Mouse (Mus musculus) forebrain, embryonic 16.5 days (tissue): ENCODE measurements around the gene Pnp2. TPM values are rescaled to one million over a fixed set of nuclear protein-coding genes. Genes with fewer than 3 reads are reported as not detected.
"Not testable (repeated sequence)": the region's sequence is repeated elsewhere in the genome, so short reads cannot be mapped to it uniquely, and the experiment has no call there.

Experiments
- ATAC-seq: fragments of 200-750 bp; cut with Nextera tagmentation; 2 replicates; pipeline ENCODE4 v1.8.0; 2017; ENCODE audit warnings: mild to moderate bottlenecking, moderate library complexity
- H3K27ac ChIP-seq: fragments of 300-500 bp; sonication (generic); 2 replicates; pipeline ENCODE4 v1.5.1; 2014; ENCODE audit warnings: low read length, control low read depth
- H3K27me3 ChIP-seq: fragments of 300-500 bp; sonication (generic); replicated peaks from 2 replicates; pipeline ENCODE4 v1.6.1; 2014; ENCODE audit warnings: low read length; ENCODE audit not compliant: control insufficient read depth, insufficient read depth
- H3K36me3 ChIP-seq: fragments of 300-500 bp; sonication (generic); 2 replicates; pipeline ENCODE4 v1.6.1; 2014; ENCODE audit not compliant: control insufficient read depth, insufficient read depth
- H3K4me1 ChIP-seq: fragments of 300-500 bp; sonication (generic); replicated peaks from 2 replicates; pipeline ENCODE4 v1.6.1; 2014; ENCODE audit warnings: low read length; ENCODE audit not compliant: control insufficient read depth, insufficient read depth
- H3K4me2 ChIP-seq: fragments of 300-500 bp; sonication (generic); 2 replicates; pipeline ENCODE4 v1.6.1; 2014; ENCODE audit warnings: mild to moderate bottlenecking, low read length, control low read depth
- H3K4me3 ChIP-seq: fragments of 300-500 bp; sonication (generic); replicated peaks from 2 replicates; pipeline ENCODE4 v1.5.1; 2014; ENCODE audit warnings: mild to moderate bottlenecking, low read length, control low read depth
- H3K9ac ChIP-seq: fragments of 300-500 bp; sonication (generic); replicated peaks from 2 replicates; pipeline ENCODE4 v1.6.1; 2014; ENCODE audit warnings: low read depth, low read length, control low read depth
- H3K9me3 ChIP-seq: fragments of 300-500 bp; sonication (generic); 2 replicates; pipeline ENCODE4 v1.6.1; 2016; ENCODE audit warnings: low read length; ENCODE audit not compliant: control insufficient read depth
- WGBS: fragments of 180-500 bp; shearing (Covaris S2); extraction: QIAGEN DNeasy Blood & Tissue Kit; methylation state at CpG from one replicate; pipeline ENCODE4 v1.1.7; 2014; 5-methylcytosine and 5-hydroxymethylcytosine counted together
- polyA plus RNA-seq: library from polyadenylated mRNA; unstranded; fragments of >200 nt; fragmentation: Nextera tagmentation; extraction: Ambion mirVana; gene quantifications from 2 replicates; pipeline ENCODE4 v1.2.1, GENCODE M21; 2015

The Pnp2 gene
- 0.47 and 0.63 TPM in 2 replicates for polyA plus RNA-seq

DNA sequence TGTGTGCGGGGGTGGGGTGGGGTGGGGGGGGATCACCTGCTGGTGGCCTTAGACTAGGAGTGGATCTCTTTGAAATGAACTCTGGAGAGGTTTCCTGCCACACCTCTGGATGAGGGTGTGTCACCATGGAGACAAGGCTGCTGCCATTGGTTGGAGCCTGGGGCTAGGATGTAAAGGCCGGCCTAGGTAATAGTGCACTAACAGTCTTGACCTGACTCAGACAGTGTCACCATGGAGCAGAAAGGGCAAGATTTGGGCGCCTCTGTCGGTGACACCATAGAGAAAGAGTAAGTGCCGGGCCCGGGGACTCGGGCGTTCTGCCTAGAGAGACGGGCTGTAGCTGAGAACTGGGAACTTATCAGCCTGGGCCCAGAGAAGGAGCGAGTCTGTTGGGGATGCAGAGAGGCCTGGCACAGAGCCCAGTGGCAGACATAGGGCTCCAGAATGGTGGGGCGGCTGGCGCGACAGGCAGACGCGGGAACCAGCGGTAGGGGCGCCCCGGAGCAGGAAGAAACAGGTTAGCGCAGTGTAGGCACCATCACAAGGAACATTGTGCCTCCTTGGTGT, at the start of gene Pnp2:
Pnp2 (plus strand) TSS at position 51 of the 567 bp plus-strand sequence.
- H3K4me1 ChIP-seq, H3K27me3 ChIP-seq, H3K9ac ChIP-seq, H3K27ac ChIP-seq, H3K9me3 ChIP-seq, H3K36me3 ChIP-seq: not testable (repeated sequence)
- 4% methylated on average over 19 of the region's 19 CpGs for WGBS
- ATAC-seq, result peak; percentile 95
- 0 out of 2 replicates have a peak within 1 kb of the TSS, but pooled peaks have one; percentile 3 for H3K4me3 ChIP-seq
- H3K4me2 ChIP-seq, result peak within 1 kb of the TSS; percentile 38

DNA sequence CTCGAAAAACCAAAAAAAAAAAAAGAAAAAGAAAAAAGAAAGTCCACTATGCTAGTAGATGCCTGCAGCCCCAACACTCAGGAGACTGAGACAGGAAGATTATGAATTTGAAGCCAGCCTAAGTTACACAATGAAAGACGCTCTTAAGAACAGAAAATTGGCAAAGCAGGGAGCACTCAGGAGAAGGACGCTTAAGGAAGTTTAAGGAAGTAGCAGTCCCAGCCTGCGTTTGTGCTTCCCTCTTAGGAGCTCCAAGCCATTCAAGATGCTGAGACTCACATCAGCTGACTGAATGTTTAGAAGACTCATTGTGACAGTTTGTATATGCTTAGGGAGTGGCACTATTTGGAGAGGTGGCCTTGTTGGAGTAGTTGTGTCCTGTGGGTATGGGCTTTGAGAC, 47.7 kb upstream of the Pnp2 start:
- H3K27ac ChIP-seq, result no peak overlapping the region
- no peaks in the 10 kb centered on the region for H3K27me3 ChIP-seq
- H3K4me2 ChIP-seq, result no peak overlapping the region
- peaks cover 8% of the 10 kb centered on the region for H3K4me1 ChIP-seq
- WGBS, result 81% methylated on average over 4 of the region's 4 CpGs
- no peak overlapping the region for H3K9ac ChIP-seq
- no peak overlapping the region for H3K4me3 ChIP-seq
- ATAC-seq, result no peak
- H3K9me3 ChIP-seq, result no peaks in the 10 kb centered on the region
- peaks cover 12% of the 10 kb centered on the region for H3K36me3 ChIP-seq

DNA sequence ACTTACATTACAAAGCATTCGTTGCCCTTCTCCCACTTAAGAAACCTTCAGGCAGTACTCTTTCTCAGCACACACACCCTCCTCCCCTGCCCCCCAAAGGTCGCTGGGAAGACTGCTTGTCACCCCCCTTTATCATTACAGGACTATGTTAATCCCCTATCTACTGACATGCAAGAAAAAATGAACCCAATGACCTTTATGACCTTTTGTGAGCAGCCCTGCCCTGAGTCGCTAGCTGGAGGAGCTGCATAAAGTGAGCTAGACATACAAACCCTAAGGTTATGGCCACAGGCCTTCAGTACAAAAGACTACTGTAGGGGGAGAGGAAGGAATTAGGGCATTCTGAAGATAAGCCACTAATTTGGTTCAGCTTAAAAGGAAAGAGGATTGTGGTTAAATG, 44.4 kb upstream of the Pnp2 start:
- 46% methylated on average over 3 of the region's 3 CpGs for WGBS
- H3K36me3 ChIP-seq, result peaks cover 31% of the 10 kb centered on the region
- no peak for ATAC-seq

GRCm38 (mm10) chr14:50923437-50923836, 32.4 kb upstream of the Pnp2 start:
- Histone ChIP-seq H3K4me1 (peaks cover 25% of the 10 kb centered on the region), H3K4me2 (peak overlapping the region; percentile 78), H3K4me3 (peak overlapping the region; percentile 85), H3K36me3 (peaks cover 18% of the 10 kb centered on the region)
- ATAC-seq, H3K9ac ChIP-seq, H3K27ac ChIP-seq, H3K27me3 ChIP-seq, H3K9me3 ChIP-seq: not testable (repeated sequence)
- WGBS, result 85% methylated on average over 1 of the region's 1 CpGs

More for the DNA sequence above, 44.4 kb upstream of the Pnp2 start:
- Histone ChIP-seq H3K4me2 (no peak overlapping the region), H3K4me1 (no peaks in the 10 kb centered on the region), H3K27me3 (no peaks in the 10 kb centered on the region), H3K9ac (no peak overlapping the region), H3K4me3 (no peak overlapping the region), H3K9me3 (no peaks in the 10 kb centered on the region), H3K27ac (no peak overlapping the region)

DNA sequence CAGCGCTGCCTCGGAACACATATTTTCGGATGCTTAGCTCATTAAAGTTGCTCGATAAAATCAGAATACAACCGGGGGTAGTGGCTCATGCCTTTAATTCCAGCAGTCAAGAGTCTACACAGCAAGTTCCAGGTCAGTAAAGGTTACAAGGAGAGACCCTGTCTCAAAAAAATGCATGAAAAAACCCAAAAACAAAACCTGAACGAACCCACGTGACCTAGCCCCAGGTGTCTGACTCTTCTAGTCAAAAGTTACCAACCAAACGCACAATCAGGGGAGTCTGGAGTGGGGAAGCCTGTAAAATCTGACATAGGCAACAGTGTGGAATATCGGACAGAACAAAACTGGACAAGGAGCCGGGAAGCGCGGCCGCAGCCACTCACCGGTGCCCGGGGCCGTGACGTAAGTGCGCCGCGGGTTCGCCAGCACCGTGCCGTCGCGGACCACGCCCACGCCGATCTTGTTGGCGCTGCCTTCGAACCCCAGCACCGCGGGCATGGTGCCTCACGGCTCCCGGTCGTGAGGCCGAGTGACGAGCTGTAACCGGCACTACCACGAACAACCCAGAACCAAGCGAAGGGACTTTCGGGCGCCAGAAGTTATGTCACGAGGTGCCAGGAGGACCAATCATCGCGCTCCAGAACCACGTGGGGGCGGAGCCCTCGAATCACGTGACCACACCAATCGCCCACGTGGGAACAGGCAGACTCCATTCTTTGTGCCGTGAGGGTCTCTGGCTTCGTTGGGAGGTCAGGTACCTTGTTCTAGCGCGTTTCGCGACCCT, 31.3 kb upstream of the Pnp2 start, which contains the start of the genes Osgep and Apex1:
Osgep (minus strand) TSS at position 613 of the 784 bp plus-strand sequence.
Apex1 (plus strand) TSS at position 688 of the 784 bp plus-strand sequence.
- WGBS, result under 1% methylated on average over 57 of the region's 57 CpGs
- ATAC-seq, result peak; percentile 94

GRCm38 (mm10) chr14:50925111-50925920, 30.5 kb upstream of the Pnp2 start:
- no peaks in the 10 kb centered on the region for H3K27me3 ChIP-seq
- peak overlapping the region; percentile 93 for H3K27ac ChIP-seq
- peak overlapping the region; percentile 78 for H3K4me2 ChIP-seq
- no peaks in the 10 kb centered on the region for H3K9me3 ChIP-seq
- peaks cover 36% of the 10 kb centered on the region for H3K4me1 ChIP-seq
- H3K36me3 ChIP-seq, result peaks cover 18% of the 10 kb centered on the region
- peak overlapping the region; percentile 85 for H3K4me3 ChIP-seq
- ATAC-seq, result peak; percentile 57; the same call in 1 of the 2 replicates
- WGBS, result under 1% methylated on average over 38 of the region's 38 CpGs
- H3K9ac ChIP-seq, result peak overlapping the region; percentile 68

More for the DNA sequence above, 31.3 kb upstream of the Pnp2 start, which contains the start of the genes Osgep and Apex1:
- peak within 1 kb of the TSS; percentile 93 for H3K27ac ChIP-seq
- H3K4me1 ChIP-seq, result peaks cover 29% of the 10 kb centered on the region
- H3K4me3 ChIP-seq, result peak within 1 kb of the TSS; percentile 85
- peaks cover 18% of the 10 kb centered on the region for H3K36me3 ChIP-seq
- H3K4me2 ChIP-seq, result peak within 1 kb of the TSS; percentile 78
- H3K9me3 ChIP-seq, result no peaks in the 10 kb centered on the region
- no peaks in the 10 kb centered on the region for H3K27me3 ChIP-seq
- peak within 1 kb of the TSS; percentile 68 for H3K9ac ChIP-seq

DNA sequence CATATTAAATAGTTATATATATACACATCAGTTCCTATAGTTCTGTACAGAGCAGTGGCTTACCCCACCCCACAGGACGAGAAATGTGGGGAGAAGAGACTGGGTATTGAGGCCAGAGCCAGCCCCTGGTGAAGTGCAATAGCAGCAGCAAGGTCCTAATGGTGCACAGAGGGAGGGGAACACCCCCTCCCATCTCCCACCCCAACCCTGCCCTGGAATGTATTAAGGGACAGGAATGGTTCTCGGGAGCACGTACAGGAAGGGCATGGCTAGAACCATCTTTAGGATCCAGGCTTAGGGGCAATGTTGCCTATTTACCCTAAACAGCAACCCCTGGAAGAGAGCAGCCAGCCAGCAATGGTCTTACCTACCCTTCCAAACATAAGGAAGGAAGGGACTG, 28.4 kb upstream of the Pnp2 start:
- H3K36me3 ChIP-seq, result peaks cover 18% of the 10 kb centered on the region
- no peak for ATAC-seq
- H3K4me1 ChIP-seq, result peaks cover 40% of the 10 kb centered on the region
- H3K4me2 ChIP-seq, result no peak overlapping the region
- no peaks in the 10 kb centered on the region for H3K9me3 ChIP-seq
- H3K4me3 ChIP-seq, result no peak overlapping the region
- H3K27me3 ChIP-seq, result no peaks in the 10 kb centered on the region
- WGBS, result 67% methylated on average over 3 of the region's 3 CpGs
- no peak overlapping the region for H3K9ac ChIP-seq
- no peak overlapping the region for H3K27ac ChIP-seq

- peak overlapping the region; percentile 98 for H3K4me3 ChIP-seq
- H3K27me3 ChIP-seq, result no peaks in the 10 kb centered on the region
- 16% methylated on average over 10 of the region's 10 CpGs for WGBS
- H3K27ac ChIP-seq, result peak overlapping the region; percentile 86
- H3K4me1 ChIP-seq, result peaks cover 33% of the 10 kb centered on the region
- peak overlapping the region; percentile 73 for H3K4me2 ChIP-seq
- peak overlapping the region; percentile 99 for H3K9ac ChIP-seq
- ATAC-seq, result no peak
- peaks cover 18% of the 10 kb centered on the region for H3K36me3 ChIP-seq
- no peaks in the 10 kb centered on the region for H3K9me3 ChIP-seq
Observed at GRCm38 (mm10) chr14:50929951-50930350, 25.8 kb upstream of the Pnp2 start.

DNA sequence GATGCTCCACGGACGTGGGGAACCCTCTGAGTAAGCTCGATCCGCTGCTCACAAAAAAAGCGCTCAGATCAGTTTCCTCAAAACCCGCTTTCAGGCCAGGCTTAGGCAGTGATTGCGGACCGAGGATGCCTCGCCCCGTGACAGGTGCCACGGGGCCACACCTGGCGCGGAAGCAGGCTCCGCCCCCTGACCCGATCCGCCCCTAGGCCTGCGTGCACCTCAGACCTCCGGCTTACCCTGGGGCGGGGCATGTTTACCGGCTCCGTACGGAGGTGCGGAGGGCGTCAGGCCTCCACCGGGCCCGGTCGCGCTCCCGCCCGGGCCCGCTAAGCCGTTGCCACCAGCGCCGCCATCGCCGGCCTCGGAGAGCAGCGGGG, 25.4 kb upstream of the Pnp2 start:
- peaks cover 33% of the 10 kb centered on the region for H3K4me1 ChIP-seq
- WGBS, result under 1% methylated on average over 38 of the region's 38 CpGs
- ATAC-seq, result peak; percentile 23
- H3K27me3 ChIP-seq, result no peaks in the 10 kb centered on the region
- peak overlapping the region; percentile 99 for H3K9ac ChIP-seq
- H3K36me3 ChIP-seq, result peaks cover 18% of the 10 kb centered on the region
- H3K4me2 ChIP-seq, result peak overlapping the region; percentile 73
- H3K4me3 ChIP-seq, result peak overlapping the region; percentile 98
- H3K27ac ChIP-seq, result peak overlapping the region; percentile 86
- H3K9me3 ChIP-seq, result no peaks in the 10 kb centered on the region
